Mouse (Mus musculus): ENCODE measurements around the gene Tcf21.

Tcf21 gene

GRCm38 (mm10) chr10:22819871-22820590 lies at the start of gene Tcf21:
Gene Tcf21 (minus strand): TSS chr10:22820174.
- in situ Hi-C loops (cut with MboI, MseI) = no loop called here

GRCm38 (mm10) chr10:22868386-22868918 lies 48.5 kb upstream of the Tcf21 start:
- in situ Hi-C loops (cut with MboI, MseI) = no loop called here

DNA sequence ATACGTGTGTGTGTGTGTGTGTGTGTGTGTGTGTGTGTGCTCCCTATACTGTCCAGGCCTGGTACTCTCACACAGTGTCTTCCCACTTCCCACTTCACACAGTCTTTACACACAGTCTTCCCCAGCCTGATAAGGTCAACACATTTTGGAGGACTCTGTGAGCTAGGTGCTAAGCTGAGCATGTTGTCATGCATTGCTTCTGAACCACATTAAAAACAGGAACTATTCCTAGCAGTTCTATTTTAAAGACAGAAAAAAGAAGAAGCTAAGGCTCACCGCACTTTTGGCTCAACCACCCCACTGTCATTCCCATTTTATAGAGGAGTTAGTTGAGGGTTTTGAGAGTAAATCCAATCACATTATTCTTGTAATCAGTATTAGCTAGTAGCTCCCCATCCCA lies 47.2 kb upstream of the Tcf21 start:
- in situ Hi-C loops (cut with MboI, MseI) = no loop called here

DNA sequence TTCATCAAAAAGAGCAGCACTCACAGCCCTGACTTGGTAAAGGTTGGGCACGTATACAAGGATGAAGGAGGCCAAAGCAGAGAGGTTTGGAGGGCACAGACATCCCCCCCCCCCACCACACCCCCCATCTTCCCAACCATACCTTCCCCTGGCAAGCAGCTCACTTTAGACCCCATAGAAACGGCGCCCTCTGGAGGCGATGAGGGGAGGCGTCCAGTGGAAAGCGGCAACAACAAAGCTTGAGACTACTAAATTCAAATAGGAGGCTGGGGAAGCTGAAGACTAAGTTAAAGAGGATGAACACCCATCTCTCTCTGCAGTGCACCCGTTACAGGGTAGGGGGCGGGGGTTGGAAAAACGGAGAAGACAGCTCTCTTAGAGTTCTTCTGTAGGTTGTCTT lies 38.1 kb upstream of the Tcf21 start:
- in situ Hi-C loops (cut with MboI, MseI) = no loop called here

- in situ Hi-C loops (cut with MboI, MseI) = no loop called here
Measured at GRCm38 (mm10) chr10:22854330-22854729, 34.4 kb upstream of the Tcf21 start.

DNA sequence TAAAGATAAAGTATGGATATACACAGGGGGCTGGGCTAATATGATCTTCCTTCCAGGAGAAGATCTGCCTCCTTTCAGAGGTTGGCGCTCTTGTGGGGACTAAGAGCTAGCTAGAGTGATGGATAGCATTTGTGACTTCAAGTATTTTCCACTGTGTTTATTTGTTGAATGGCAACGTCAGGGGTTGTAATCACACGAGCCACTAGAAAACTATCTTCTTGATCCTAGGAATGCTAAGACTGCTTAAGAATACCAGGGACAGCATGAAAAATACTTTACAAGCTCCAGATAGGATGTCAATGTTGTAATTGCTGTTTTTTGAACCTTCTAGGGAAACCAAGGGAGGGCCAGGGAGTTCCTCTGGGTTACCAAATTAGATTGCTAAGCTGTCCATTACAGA lies 25.4 kb upstream of the Tcf21 start:
- in situ Hi-C loops (cut with MboI, MseI) = no loop called here

- in situ Hi-C loops (cut with MboI, MseI) = no loop called here
Measured at GRCm38 (mm10) chr10:22844731-22845130, 24.8 kb upstream of the Tcf21 start.

GRCm38 (mm10) chr10:22843440-22844361 lies 23.7 kb upstream of the Tcf21 start:
- in situ Hi-C loops (cut with MboI, MseI) = no loop called here

GRCm38 (mm10) chr10:22842781-22843439 lies 22.9 kb upstream of the Tcf21 start:
- in situ Hi-C loops (cut with MboI, MseI) = no loop called here

- in situ Hi-C loops (cut with MboI, MseI) = no loop called here
Measured at GRCm38 (mm10) chr10:22842113-22842512, 22.1 kb upstream of the Tcf21 start.

- in situ Hi-C loops (cut with MboI, MseI) = no loop called here
Measured at GRCm38 (mm10) chr10:22826244-22826643, 6.3 kb upstream of the Tcf21 start.

- in situ Hi-C loops (cut with MboI, MseI) = no loop called here
Measured at GRCm38 (mm10) chr10:22822896-22823295, 2.9 kb upstream of the Tcf21 start.

DNA sequence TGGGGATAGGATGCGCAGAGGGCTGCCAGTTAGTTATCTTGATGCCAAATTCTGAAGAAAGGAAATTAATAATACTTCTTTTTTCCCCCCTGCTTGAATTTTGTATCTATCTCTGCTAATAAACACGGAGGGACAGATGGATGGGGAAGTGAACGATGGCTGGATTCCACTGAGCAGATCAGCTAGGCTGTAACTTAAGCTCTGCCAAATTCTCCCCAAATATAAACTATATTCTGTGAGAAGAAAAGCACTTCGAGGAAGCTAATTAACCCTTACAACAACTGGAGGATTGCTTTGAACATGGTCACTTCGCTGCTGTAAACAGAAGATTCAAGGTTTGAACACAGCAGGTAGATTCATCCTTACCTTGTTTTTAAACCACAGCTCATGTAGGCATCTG lies 2.5 kb upstream of the Tcf21 start:
- in situ Hi-C loops (cut with MboI, MseI) = no loop called here

- in situ Hi-C loops (cut with MboI, MseI) = no loop called here
Measured at GRCm38 (mm10) chr10:22821709-22822108, 1.7 kb upstream of the Tcf21 start.

- in situ Hi-C loops (cut with MboI, MseI) = no loop called here
Measured at GRCm38 (mm10) chr10:22821267-22821666, 1.3 kb upstream of the Tcf21 start.

- in situ Hi-C loops (cut with MboI, MseI) = no loop called here
Measured at GRCm38 (mm10) chr10:22820841-22821240, 867 bp upstream of the Tcf21 start.

- in situ Hi-C loops (cut with MboI, MseI) = no loop called here
Measured at GRCm38 (mm10) chr10:22819239-22819870, 619 bp downstream of the Tcf21 start.

GRCm38 (mm10) chr10:22818600-22819238 lies 1.3 kb downstream of the Tcf21 start:
- in situ Hi-C loops (cut with MboI, MseI) = no loop called here

GRCm38 (mm10) chr10:22817976-22818375 lies 2.0 kb downstream of the Tcf21 start:
- in situ Hi-C loops (cut with MboI, MseI) = no loop called here

GRCm38 (mm10) chr10:22817561-22817960 lies 2.4 kb downstream of the Tcf21 start:
- in situ Hi-C loops (cut with MboI, MseI) = no loop called here

DNA sequence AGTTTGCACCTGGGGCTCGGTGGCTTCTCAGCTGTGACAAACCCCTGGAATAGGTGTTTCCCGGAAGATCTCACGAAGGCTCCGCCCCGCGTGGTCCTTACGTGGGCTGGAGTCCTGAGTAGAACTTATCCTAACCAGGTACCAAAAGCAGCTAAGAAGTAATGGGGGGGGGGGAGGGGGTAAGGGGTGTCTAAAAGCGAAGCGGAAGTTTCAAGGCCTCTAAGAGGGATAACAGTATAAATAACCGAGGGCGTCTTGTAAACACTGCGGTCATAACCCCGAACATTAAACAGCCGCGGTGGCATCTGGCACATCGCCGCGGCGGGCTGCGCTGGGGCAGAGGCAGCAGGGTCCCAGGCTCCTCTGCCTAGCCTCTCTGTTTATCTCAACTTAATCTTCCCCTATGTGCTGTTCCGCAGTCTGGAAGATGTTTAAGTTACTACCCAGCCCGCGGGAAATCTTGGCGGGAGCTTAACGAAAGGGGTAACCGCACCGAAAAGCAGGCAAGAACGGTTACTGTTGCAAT lies 3.7 kb downstream of the Tcf21 start:
- in situ Hi-C loops (cut with MboI, MseI) = no loop called here
